Mouse (Mus musculus) embryonic fibroblast, embryonic 13.5 days (primary cell): ENCODE measurements around the gene Rad51b. TPM values are rescaled to one million over a fixed set of nuclear protein-coding genes. Genes with fewer than 3 reads are reported as not detected.

Experiments used
- H3K27ac ChIP-seq: 2 replicates; pipeline ENCODE4 v1.5.1; 2012; ENCODE audit warnings: low read length, control low read depth, inconsistent platforms; ENCODE audit not compliant: insufficient read depth
- H3K4me1 ChIP-seq: 2 replicates; pipeline ENCODE4 v1.6.1; 2011; ENCODE audit warnings: low read length; ENCODE audit not compliant: control insufficient read depth, insufficient read depth
- H3K4me3 ChIP-seq: 2 replicates; pipeline ENCODE4 v1.5.1; 2011; ENCODE audit warnings: mild to moderate bottlenecking, control low read depth, low read length; ENCODE audit not compliant: insufficient read depth
- CTCF ChIP-seq: IDR thresholded peaks from 2 replicates; pipeline ENCODE4 v1.5.1; 2011; ENCODE audit warnings: mild to moderate bottlenecking, control low read depth, low read length, moderate library complexity, borderline replicate concordance; ENCODE audit not compliant: insufficient read depth
- POLR2A ChIP-seq: IDR thresholded peaks from 2 replicates; pipeline ENCODE4 v1.6.1; 2011; ENCODE audit warnings: low read depth, mild to moderate bottlenecking, control low read depth, low read length, moderate library complexity
- polyA plus RNA-seq: library from polyadenylated mRNA; stranded (reverse); fragments of >200 nt; gene quantifications from 2 replicates; pipeline ENCODE4 v1.2.4, GENCODE M21; 2011; ENCODE audit warnings: low read depth; ENCODE audit not compliant: missing spikeins, insufficient read length

Rad51b gene
- polyA plus RNA-seq, 1 experiment = 4.0 TPM

- Histone ChIP-seq H3K4me3 (no peak overlapping the region), H3K4me1 (peaks cover 12% of the 10 kb centered on the region), H3K27ac (peak overlapping the region; percentile 91)
- no peak for TF ChIP-seq POLR2A
These were observed 210.1 kb downstream of the Rad51b start for GRCm38 (mm10) chr12:79507141-79507681.

DNA sequence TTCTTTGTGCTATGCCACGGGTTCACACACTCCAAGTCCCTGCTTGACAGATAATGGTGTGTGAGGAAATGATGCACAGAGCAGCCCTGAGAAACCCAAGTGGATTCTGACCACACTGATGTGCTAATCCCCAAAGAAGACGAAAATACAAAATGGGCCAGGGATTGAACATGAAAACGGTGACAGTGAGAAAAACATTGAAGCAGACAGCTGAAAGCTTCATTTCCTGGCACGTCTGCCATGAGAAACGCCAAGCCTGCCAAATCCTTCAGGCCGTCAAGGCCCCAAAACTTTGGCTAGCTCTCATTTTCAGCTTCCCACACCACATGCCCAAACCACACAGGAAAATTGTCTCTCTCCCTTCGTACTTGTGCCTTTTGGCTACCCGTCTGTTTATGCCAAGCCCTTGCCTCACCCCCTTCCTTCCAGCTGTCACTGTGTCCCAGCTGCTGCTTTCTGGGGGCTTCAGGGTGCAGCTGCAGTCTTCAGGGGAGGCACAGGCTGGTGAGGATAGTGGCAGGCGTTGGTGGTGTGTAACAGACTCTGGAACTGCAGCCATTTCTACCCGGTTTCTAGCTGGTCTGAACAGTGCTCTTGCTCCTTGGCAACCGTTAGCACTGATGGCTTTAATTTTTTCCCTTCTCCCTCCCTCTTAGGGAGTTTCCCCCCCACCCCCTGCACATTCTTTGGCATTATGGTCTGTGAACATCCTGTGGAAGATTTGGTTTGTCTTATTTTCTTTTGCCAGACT is 214.5 kb downstream of the Rad51b start:
- Histone ChIP-seq H3K4me3 (no peak overlapping the region), H3K27ac (peak overlapping the region; percentile 85), H3K4me1 (peaks cover 17% of the 10 kb centered on the region)
- TF ChIP-seq CTCF = no peak
- 0 out of 2 replicates have a peak, but pooled peaks have one; percentile 1 for TF ChIP-seq POLR2A

DNA sequence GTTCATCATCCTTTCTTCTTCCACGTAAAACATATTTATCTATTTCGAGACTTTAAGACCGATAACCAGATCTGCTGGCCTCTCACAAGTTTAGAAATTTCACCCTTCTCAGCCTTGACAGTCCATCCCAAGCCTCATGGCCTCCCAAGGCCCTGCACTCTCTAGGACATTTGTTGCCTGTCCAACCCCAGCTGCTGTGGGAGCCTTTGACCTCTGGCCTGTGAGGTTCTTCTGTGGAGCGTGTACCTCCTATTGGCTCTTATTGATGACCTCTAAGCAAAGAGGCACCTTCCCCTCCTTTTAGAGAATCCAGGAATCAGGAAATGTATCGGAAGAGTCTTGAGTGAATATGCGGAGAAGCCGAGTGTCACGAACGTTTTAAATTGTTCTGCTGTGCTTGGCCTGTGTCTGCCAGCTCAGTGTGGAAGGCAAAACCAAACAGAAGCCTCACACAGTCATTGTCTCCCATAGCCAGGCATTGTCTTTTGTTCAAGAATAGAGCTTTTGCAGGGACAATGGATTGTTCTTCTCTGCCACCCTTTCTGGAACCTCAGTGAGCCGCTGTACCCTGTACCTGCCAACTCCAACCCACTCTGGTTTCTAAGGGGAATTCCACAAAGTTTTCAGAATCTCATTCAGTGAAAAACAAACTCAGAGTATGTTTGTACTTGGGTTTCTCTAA is 215.3 kb downstream of the Rad51b start:
- TF ChIP-seq CTCF (no peak), POLR2A (no peak)
- peaks cover 17% of the 10 kb centered on the region for H3K4me1 ChIP-seq
- H3K27ac ChIP-seq = peak overlapping the region; percentile 85
- H3K4me3 ChIP-seq = no peak overlapping the region

DNA sequence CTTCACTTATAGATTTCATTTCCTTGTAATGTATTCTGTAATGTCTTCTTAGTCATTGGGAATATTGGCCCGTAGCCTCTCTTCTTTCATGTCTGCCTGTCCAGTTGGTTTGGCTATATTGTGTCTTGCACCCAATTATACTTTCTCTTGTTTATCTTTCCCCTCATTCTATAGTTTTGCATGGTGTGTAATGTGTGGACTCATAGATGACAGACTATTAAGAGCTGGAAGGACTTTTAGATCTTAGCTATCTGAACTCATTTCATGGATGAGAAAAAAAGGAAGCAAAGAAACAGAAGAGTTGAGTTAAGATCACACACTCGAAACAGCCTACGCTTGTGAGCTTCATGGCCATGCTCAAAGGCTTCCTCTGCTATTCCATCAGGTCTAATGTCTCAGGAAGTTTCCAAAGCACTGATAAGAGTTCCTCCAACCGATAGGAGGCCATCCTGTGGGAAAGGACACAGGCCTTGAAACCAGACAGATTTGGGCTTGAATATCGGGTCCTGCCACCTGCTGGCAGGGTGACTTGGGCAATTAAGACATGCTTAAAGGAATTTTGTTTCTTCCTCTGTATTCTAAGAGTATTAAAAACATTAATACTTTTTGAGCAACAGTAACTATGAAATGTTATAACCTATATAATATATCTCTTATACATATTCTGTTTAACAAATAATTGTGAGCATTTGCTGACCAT is 216.1 kb downstream of the Rad51b start:
- Histone ChIP-seq H3K27ac (peak overlapping the region; percentile 85), H3K4me1 (peaks cover 17% of the 10 kb centered on the region), H3K4me3 (no peak overlapping the region)
- TF ChIP-seq POLR2A (no peak), CTCF (no peak)

GRCm38 (mm10) chr12:79514680-79515079 is 217.6 kb downstream of the Rad51b start:
- no peak for TF ChIP-seq CTCF
- no peak for TF ChIP-seq POLR2A
- H3K4me1 ChIP-seq = peaks cover 17% of the 10 kb centered on the region
- H3K4me3 ChIP-seq = no peak overlapping the region
- H3K27ac ChIP-seq = peak overlapping the region; percentile 99

- H3K27ac ChIP-seq = peak overlapping the region; percentile 61
- no peak overlapping the region for H3K4me3 ChIP-seq
- peaks cover 11% of the 10 kb centered on the region for H3K4me1 ChIP-seq
- TF ChIP-seq POLR2A (no peak), CTCF (no peak)
These were observed 225.3 kb downstream of the Rad51b start for GRCm38 (mm10) chr12:79522374-79522773.

GRCm38 (mm10) chr12:79524941-79525871 is 228.1 kb downstream of the Rad51b start:
- peaks cover 11% of the 10 kb centered on the region for H3K4me1 ChIP-seq
- no peak overlapping the region for H3K4me3 ChIP-seq
- H3K27ac ChIP-seq = 0 out of 2 replicates have a peak overlapping the region, but pooled peaks have one; percentile 25
- TF ChIP-seq CTCF = no peak
- no peak for TF ChIP-seq POLR2A

DNA sequence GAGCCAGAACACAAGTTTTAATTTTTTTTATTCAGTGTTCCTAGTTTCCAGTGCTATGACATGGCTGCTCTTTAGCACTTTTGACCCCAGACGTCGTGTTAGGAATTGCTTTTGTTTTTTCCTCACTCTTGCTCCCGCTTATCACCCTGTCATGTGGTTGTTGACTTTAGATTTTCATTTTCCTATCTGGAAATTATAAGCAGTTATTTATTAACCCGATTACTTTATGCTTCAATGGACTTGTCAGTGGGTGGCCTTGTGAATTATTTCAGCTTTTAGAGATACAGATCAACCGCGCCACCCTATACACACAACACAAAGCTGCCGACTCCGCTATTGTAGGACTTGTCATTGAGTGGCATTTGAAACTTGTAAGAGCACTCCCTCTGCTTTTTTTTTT is 228.8 kb downstream of the Rad51b start:
- no peak overlapping the region for H3K4me3 ChIP-seq
- peaks cover 11% of the 10 kb centered on the region for H3K4me1 ChIP-seq
- H3K27ac ChIP-seq = no peak overlapping the region
- TF ChIP-seq CTCF (no peak), POLR2A (no peak)

GRCm38 (mm10) chr12:79527222-79527621 is 230.1 kb downstream of the Rad51b start:
- Histone ChIP-seq H3K4me3 (no peak overlapping the region), H3K27ac (no peak overlapping the region), H3K4me1 (peaks cover 16% of the 10 kb centered on the region)
- TF ChIP-seq CTCF (no peak), POLR2A (no peak)
